Mouse (Mus musculus): ENCODE data around the gene 4921511M17Rik.
"Not testable (repeated sequence)": the region's sequence is repeated elsewhere in the genome, so short reads cannot be mapped to it uniquely, and the experiment has no call there.

The 4921511M17Rik gene

GRCm38 (mm10) chrX:154033727-154034126 lies at the start of gene 4921511M17Rik:
Gene 4921511M17Rik, minus strand, starts transcription at chrX:154033827.
- not testable (repeated sequence) for DNase-seq

- DNase-seq, result not testable (repeated sequence)
Observed at GRCm38 (mm10) chrX:154054939-154055338, 21.3 kb upstream of the 4921511M17Rik start, which contains the start of gene Gm10057. Gene Gm10057, minus strand, starts transcription at chrX:154055039.

- DNase-seq, result not testable (repeated sequence)
Observed at GRCm38 (mm10) chrX:154012540-154012939, 21.1 kb downstream of the 4921511M17Rik start, which contains the start of gene Samt1. Gene Samt1, minus strand, starts transcription at chrX:154012640.

- not testable (repeated sequence) for DNase-seq
Observed at GRCm38 (mm10) chrX:153976914-153977313, 56.7 kb downstream of the 4921511M17Rik start.

GRCm38 (mm10) chrX:153976467-153976866 lies 57.2 kb downstream of the 4921511M17Rik start:
- DNase-seq, result not testable (repeated sequence)

- peak in 1 of 2 experiments; percentile 15 for DNase-seq
Observed at GRCm38 (mm10) chrX:153974450-153974849, 59.2 kb downstream of the 4921511M17Rik start.

Measured in kidney, adult 8-10 months (tissue).